Mouse (Mus musculus) heart, embryonic 14.5 days (tissue): ENCODE measurements at regions not wholly inside any gene's neighbourhood (a gene's known extent, or its start where the extent isn't known, plus 50 kb on each side); places are given as distances from the start of the nearest gene placed in this dataset.
A peak's percentile ranks its signal among the peaks of the same experiment; 100 is the strongest.
"Not testable (repeated sequence)": the region's sequence is repeated elsewhere in the genome, so short reads cannot be mapped to it uniquely, and the experiment has no call there.

Source experiments
- ATAC-seq: fragments of 200-750 bp; cut with Nextera tagmentation; 2 replicates; pipeline ENCODE4 v1.8.0; 2017; ENCODE audit warnings: low read depth, moderate TSS enrichment; ENCODE audit not compliant: insufficient number of reproducible peaks, insufficient read depth, low FRiP score
- H3K27ac ChIP-seq, 2 experiments: fragments of 200-500 bp in 1 of 2; fragments of 300-500 bp in 1 of 2; sonication (generic) in 1 of 2; replicated peaks in 1 of 2; 2 replicates each; pipeline ENCODE4 v1.5.1; 2012 to 2014; ENCODE audit warnings: low read depth in 2 of 2, low read length in 2 of 2, control low read depth in 1 of 2, mild to moderate bottlenecking in 1 of 2, mixed read lengths in 1 of 2; ENCODE audit not compliant: control insufficient read depth in 1 of 2, insufficient read depth in 1 of 2
- H3K27me3 ChIP-seq: fragments of 300-500 bp; sonication (generic); 2 replicates; pipeline ENCODE4 v1.6.1; 2014; ENCODE audit warnings: mild to moderate bottlenecking, low read length, control low read depth; ENCODE audit not compliant: control insufficient read depth, insufficient read depth
- H3K36me3 ChIP-seq: fragments of 300-500 bp; sonication (generic); 2 replicates; pipeline ENCODE4 v1.6.1; 2014; ENCODE audit warnings: mild to moderate bottlenecking, control low read depth, low read length, mixed read lengths; ENCODE audit not compliant: control insufficient read depth, insufficient read depth
- H3K4me1 ChIP-seq, 2 experiments: fragments of 200-500 bp in 1 of 2; fragments of 300-500 bp in 1 of 2; sonication (generic) in 1 of 2; 2 replicates each; pipeline ENCODE4 v1.6.1; 2012 to 2014; ENCODE audit warnings: low read length in 2 of 2, control low read depth in 1 of 2, mixed read lengths in 1 of 2; ENCODE audit not compliant: control insufficient read depth in 2 of 2, insufficient read depth in 2 of 2
- H3K4me2 ChIP-seq: fragments of 300-500 bp; sonication (generic); 2 replicates; pipeline ENCODE4 v1.6.1; 2014; ENCODE audit warnings: mild to moderate bottlenecking, low read length
- H3K4me3 ChIP-seq, 2 experiments: fragments of 200-500 bp in 1 of 2; fragments of 300-500 bp in 1 of 2; sonication (generic) in 1 of 2; 2 replicates each; pipeline ENCODE4 v1.5.1; 2012 to 2014; ENCODE audit warnings: low read length in 2 of 2, mild to moderate bottlenecking in 2 of 2, control low read depth in 1 of 2, low read depth in 1 of 2, moderate library complexity in 1 of 2; ENCODE audit not compliant: control insufficient read depth in 1 of 2, insufficient read depth in 1 of 2
- H3K9ac ChIP-seq: fragments of 300-500 bp; sonication (generic); 2 replicates; pipeline ENCODE4 v1.6.1; 2014; ENCODE audit warnings: mild to moderate bottlenecking, low read length
- H3K9me3 ChIP-seq: fragments of 300-500 bp; sonication (generic); 2 replicates; pipeline ENCODE4 v1.6.1; 2016; ENCODE audit warnings: low read length, control low read depth; ENCODE audit not compliant: control insufficient read depth
- WGBS: fragments of 180-500 bp; shearing (Covaris S2); extraction: QIAGEN DNeasy Blood & Tissue Kit; methylation state at CpG from one replicate; pipeline ENCODE4 v1.1.7; 2014; 5-methylcytosine and 5-hydroxymethylcytosine counted together

DNA sequence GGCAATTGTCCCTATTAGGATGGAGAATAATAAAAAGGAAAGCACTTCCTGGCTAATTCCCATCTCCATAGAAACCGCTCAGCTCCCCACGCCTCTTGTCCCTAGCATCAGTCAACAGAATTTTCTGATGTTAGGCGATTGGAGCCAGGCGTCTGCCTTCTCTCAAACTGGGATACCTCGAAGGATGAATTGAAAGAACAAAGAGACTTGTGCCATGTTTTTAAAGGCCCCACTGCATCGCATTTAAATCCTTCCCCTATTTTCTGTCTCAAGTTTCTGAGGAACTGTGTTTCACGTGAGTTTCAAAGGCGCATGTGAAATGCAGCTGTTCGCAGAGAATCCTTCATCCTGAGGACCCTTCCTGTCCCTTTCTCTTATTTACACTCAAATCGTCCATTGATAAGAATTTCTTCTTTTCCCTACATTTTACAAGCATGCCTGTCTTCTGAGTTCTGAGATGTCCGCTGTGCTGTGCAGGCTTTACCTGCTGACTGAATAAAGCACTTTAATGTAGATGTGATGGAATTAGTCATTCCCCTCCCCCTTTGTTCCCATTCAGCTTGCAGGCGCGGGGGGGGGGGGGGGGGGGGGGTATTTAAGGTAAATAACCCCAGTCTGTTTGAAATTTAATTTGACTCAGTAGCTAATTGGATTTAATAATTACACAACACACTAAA is 1163.3 kb downstream of the A830018L16Rik start:
- Histone ChIP-seq H3K4me2 (0 out of 2 replicates have a peak overlapping the region, but pooled peaks have one; percentile 17), H3K27ac (no peak overlapping the region)
- 23% methylated on average over 12 of the region's 13 CpGs for WGBS

DNA sequence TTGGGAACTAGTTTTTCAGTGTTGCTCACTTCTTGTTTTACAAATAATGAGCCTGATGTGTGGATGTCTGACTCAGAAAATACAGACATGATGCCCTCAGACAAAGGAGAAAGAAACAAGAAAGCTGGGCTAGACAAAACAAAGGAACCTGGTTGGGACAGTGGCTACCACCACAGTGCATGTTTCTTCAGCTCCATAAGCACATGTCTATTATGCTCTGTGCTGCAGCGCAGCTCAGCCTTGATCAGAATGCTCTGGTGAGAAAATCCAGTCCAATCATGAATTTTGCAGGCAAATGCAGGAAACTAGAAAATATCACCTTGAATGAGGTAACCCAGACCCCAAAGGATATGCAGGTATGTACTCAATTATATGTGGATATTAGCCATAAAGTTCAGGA is 1164.1 kb downstream of the A830018L16Rik start:
- no peak overlapping the region for H3K27ac ChIP-seq
- H3K27me3 ChIP-seq = no peaks in the 10 kb centered on the region
- no peaks in the 10 kb centered on the region for H3K36me3 ChIP-seq
- H3K9ac ChIP-seq = no peak overlapping the region
- H3K9me3 ChIP-seq = no peaks in the 10 kb centered on the region
- peaks cover 0 to 3% of the 10 kb centered on the region in 2 experiments; a peak in 2 of 4 replicates for H3K4me1 ChIP-seq
- ATAC-seq = no peak
- H3K4me2 ChIP-seq = no peak overlapping the region
- no peak overlapping the region for H3K4me3 ChIP-seq
- WGBS = 89% methylated on average over 1 of the region's 1 CpGs

More for the DNA sequence above, 1163.3 kb downstream of the A830018L16Rik start:
- H3K36me3 ChIP-seq = no peaks in the 10 kb centered on the region
- no peaks in the 10 kb centered on the region for H3K27me3 ChIP-seq
- H3K4me1 ChIP-seq = peaks cover 0 to 3% of the 10 kb centered on the region in 2 experiments; a peak in 2 of 4 replicates
- no peak for ATAC-seq
- no peaks in the 10 kb centered on the region for H3K9me3 ChIP-seq
- no peak overlapping the region for H3K9ac ChIP-seq
- H3K4me3 ChIP-seq = no peak overlapping the region

DNA sequence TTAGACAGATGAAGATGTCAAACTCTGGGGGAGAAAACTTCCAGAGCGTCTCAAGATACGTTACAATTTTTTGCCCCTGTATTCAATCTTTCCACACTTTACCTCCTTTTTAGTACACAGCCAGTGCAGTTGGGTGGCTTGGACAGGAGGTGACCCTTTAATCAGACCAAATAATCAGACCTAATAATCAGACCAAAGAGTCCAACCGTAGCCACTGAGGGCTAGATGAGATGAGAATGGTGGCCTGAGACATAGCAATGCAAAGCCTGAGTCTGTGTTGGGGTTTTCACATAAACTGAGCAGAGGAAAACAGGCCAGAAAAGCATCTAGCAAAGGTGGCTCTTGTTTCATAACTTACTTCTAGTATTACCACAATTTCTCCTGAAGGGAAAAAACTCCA is 1169.1 kb downstream of the A830018L16Rik start:
- H3K4me1 ChIP-seq = peaks cover 0 to 3% of the 10 kb centered on the region in 2 experiments; a peak in 2 of 4 replicates
- no peak for ATAC-seq
- no peaks in the 10 kb centered on the region for H3K36me3 ChIP-seq
- WGBS = 58% methylated on average over 3 of the region's 3 CpGs
- no peak overlapping the region for H3K4me3 ChIP-seq
- H3K9ac ChIP-seq = no peak overlapping the region
- no peak overlapping the region for H3K27ac ChIP-seq
- H3K9me3 ChIP-seq = no peaks in the 10 kb centered on the region
- H3K4me2 ChIP-seq = no peak overlapping the region
- H3K27me3 ChIP-seq = no peaks in the 10 kb centered on the region

DNA sequence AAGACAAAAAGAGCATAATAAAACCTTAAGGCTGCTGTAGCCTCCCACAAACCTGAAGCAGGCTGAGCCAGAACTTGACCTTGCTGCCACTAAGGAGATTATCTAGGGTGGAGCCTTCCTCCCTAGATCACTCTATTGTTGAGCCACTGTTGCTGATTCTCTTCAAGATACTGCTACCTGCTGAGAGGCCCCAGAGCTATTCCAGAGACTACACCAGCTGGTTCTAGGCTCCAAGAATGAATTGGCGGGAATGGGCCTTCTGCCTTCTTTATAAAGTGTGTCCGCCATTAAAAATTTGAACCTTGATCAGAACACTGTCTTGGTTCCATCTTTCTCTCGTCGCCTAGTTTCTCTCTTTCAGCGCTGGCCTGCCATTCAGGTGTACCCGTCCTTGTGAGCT is 1173.1 kb downstream of the A830018L16Rik start:
- not testable (repeated sequence) for H3K27me3 ChIP-seq, H3K9me3 ChIP-seq, H3K4me3 ChIP-seq, ATAC-seq, H3K4me1 ChIP-seq, H3K4me2 ChIP-seq, H3K27ac ChIP-seq, H3K36me3 ChIP-seq, H3K9ac ChIP-seq
- 90% methylated on average over 6 of the region's 6 CpGs for WGBS

DNA sequence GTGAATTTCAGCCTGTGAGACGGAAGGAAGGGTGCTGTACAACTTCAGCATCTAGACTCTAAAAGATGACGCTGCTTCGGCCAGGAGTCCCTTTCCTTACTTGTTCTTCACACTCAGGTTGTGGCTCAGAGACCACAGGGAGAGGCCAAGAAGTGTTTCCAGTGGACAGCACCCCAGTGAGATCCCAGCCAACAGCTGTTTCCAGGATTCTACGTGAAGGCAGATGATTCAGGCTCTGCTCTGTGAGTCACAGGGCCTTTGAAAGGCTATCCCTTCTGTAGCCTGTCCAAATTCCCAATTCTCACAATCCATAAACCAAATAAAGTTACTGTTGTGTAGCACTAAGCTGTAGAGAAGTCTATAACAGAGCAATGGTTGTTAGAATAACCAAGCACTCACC is 1198.2 kb downstream of the A830018L16Rik start:
- no peak for ATAC-seq
- Histone ChIP-seq H3K9ac (no peak overlapping the region), H3K4me3 (no peak overlapping the region), H3K27ac (no peak overlapping the region), H3K4me2 (no peak overlapping the region), H3K9me3 (no peaks in the 10 kb centered on the region), H3K4me1 (no peaks in the 10 kb centered on the region), H3K36me3 (no peaks in the 10 kb centered on the region), H3K27me3 (no peaks in the 10 kb centered on the region)
- 83% methylated on average over 4 of the region's 4 CpGs for WGBS

DNA sequence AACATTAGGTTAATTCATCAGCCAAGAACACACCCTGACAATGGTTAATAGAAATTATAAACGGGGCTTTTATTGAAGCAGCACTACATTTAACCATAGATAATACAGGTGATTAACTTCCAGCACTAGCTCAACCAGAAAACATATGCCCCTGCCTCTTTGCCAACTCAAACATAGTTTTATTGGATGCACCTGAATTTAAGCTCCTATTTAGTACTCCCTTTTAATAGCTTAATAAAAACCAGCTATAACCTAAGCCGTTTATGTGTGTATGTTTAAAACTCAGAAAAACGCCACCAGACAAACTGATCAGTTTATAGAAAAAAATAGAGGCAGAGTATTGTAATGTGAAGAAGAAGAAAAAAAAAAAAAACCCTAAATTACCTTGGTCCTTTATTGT is 1201.4 kb downstream of the A830018L16Rik start:
- no peak overlapping the region for H3K9ac ChIP-seq
- no peaks in the 10 kb centered on the region for H3K4me1 ChIP-seq
- no peaks in the 10 kb centered on the region for H3K36me3 ChIP-seq
- H3K27me3 ChIP-seq = no peaks in the 10 kb centered on the region
- 85% methylated on average over 3 of the region's 3 CpGs for WGBS
- no peak overlapping the region for H3K4me2 ChIP-seq
- H3K9me3 ChIP-seq = no peaks in the 10 kb centered on the region
- H3K27ac ChIP-seq = no peak overlapping the region
- H3K4me3 ChIP-seq = no peak overlapping the region
- no peak for ATAC-seq

DNA sequence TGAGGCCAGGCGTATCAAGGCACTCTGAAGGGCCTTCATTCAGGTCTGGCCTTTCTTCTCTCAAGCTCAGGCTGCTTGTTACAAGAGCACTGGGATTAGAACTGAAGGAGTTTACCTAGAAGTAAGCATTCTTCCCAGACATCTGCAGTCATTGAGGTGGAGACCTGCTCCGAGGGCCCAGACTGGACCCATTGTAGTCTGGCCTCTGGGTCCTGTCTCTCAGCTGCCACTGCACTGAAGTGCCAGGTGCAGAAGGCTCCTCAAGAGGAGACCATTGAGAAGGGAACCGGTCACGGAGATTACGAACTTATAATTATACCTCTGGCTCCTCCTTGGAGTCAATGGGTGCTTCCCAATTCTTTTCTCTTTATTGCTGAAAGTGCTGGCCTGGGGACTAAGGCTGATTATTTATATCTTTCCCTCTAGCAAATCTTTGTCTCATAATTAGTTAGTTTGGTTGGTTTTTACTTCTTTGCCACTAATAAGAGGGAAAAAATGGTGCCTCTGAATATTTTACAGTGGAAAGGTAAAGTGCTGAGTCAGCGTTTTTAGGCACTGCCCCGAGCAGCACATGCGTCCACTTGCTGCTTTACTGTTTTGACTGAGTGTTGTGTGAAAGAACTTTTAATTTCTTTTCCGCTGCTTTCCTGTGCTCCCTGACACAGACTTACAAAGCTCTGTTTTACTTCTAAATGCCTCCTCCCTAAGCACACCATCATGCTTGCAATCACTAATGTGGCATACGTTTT is 1202.0 kb downstream of the A830018L16Rik start:
- Histone ChIP-seq H3K27ac (no peak overlapping the region), H3K9me3 (no peaks in the 10 kb centered on the region), H3K4me1 (no peaks in the 10 kb centered on the region), H3K4me2 (no peak overlapping the region), H3K36me3 (no peaks in the 10 kb centered on the region), H3K9ac (no peak overlapping the region), H3K4me3 (no peak overlapping the region), H3K27me3 (no peaks in the 10 kb centered on the region)
- ATAC-seq = no peak
- 70% methylated on average over 10 of the region's 10 CpGs for WGBS
